Comparison of ENCODE assay signal across 8 mouse cellular contexts in genomic region chr16:4624481-4625110, GRCm38 (mm10). TPM values are rescaled to one million over a fixed set of nuclear protein-coding genes. Genes with fewer than 3 reads are reported as not detected.
DNase-seq lines count a peak whose midpoint lies in the region; ATAC-seq and TF ChIP-seq lines count a peak whose summit lies in the region.

Gene Pam16, minus strand, starts transcription at chr16:4624988.

- H3K36me3 ChIP-seq in forebrain, embryonic 16.5 days (ENCODE audit: control insufficient read depth, insufficient read depth), result peaks cover 3% of the 10 kb centered on the region; the same call in 1 of the 2 replicates
- H3K36me3 ChIP-seq in lung, embryonic 14.5 days (ENCODE audit: insufficient read depth), result 0 out of 2 replicates have a peak, but pooled peaks cover 7% of the 10 kb centered on the region
- H3K36me3 ChIP-seq in thymus, adult 2 months (ENCODE audit: control insufficient read depth, insufficient read depth, low read length), result peaks cover 10% of the 10 kb centered on the region; the same call in 1 of the 2 replicates

- no peaks in the 10 kb centered on the region for H3K9me3 ChIP-seq in forebrain, embryonic 16.5 days (ENCODE audit: control insufficient read depth, low read length)
- H3K9me3 ChIP-seq in lung, embryonic 14.5 days (ENCODE audit: low read depth, low read length), result no peaks in the 10 kb centered on the region

- ATAC-seq in forebrain, embryonic 16.5 days, result peak; percentile 91
- peak; percentile 87 for ATAC-seq in lung, embryonic 14.5 days (ENCODE audit: insufficient read depth)

- intact Hi-C loops in heart, postnatal 36 days (cut with DNase I), result no loop called here

- H3K4me2 ChIP-seq in forebrain, embryonic 16.5 days (ENCODE audit: low read length), result peak within 1 kb of the TSS; percentile 81
- peak within 1 kb of the TSS; percentile 80 for H3K4me2 ChIP-seq in lung, embryonic 14.5 days

- TF ChIP-seq POLR2A in olfactory bulb, adult 2 months (IDR thresholded peaks at IDR 0.05; ENCODE audit: insufficient read depth, low read depth, low read length), result peak; percentile 80
- 0 out of 2 replicates have a peak, but pooled peaks have one; percentile 14 for TF ChIP-seq POLR2A in thymus, adult 2 months (IDR thresholded peaks at IDR 0.05; ENCODE audit: control insufficient read depth, extremely low read depth, insufficient read depth, low read length, poor library complexity)

- H3K4me3 ChIP-seq in forebrain, embryonic 16.5 days (replicated peaks; ENCODE audit: low read length), result peak within 1 kb of the TSS; percentile 58
- H3K4me3 ChIP-seq in layer of hippocampus, adult 2 months, result peak within 1 kb of the TSS; percentile 87
- peak within 1 kb of the TSS; percentile 77 for H3K4me3 ChIP-seq in lung, embryonic 14.5 days (ENCODE audit: low read depth, low read length)
- peak within 1 kb of the TSS; percentile 59 for H3K4me3 ChIP-seq in olfactory bulb, adult 2 months (ENCODE audit: insufficient read depth, low read depth, low read length)
- peak within 1 kb of the TSS; percentile 92 for H3K4me3 ChIP-seq in thymus, adult 2 months (ENCODE audit: control insufficient read depth, insufficient read depth, low read length)

- peak within 1 kb of the TSS; percentile 79 for H3K9ac ChIP-seq in forebrain, embryonic 16.5 days (replicated peaks; ENCODE audit: low read depth, low read length)
- peak within 1 kb of the TSS; percentile 85 for H3K9ac ChIP-seq in lung, embryonic 14.5 days

- peak; percentile 93 for DNase-seq in ES-CJ7 (ENCODE audit: low read depth, low spot score)
- DNase-seq in cerebellum, adult 11 months, result peak; percentile 90
- DNase-seq in heart, postnatal 36 days, result peak; percentile 90 to 93
- peak; percentile 89 to 93 for DNase-seq in layer of hippocampus, adult 2 months (ENCODE audit: low spot score in 2 of 2)
- DNase-seq in lung, embryonic 14.5 days, result peak; percentile 98
- DNase-seq in thymus, adult 2 months, result peak; percentile 89

- TF ChIP-seq CTCF in layer of hippocampus, adult 2 months (conservative IDR thresholded peaks at IDR 0.05), result no peak
- TF ChIP-seq CTCF in lung, embryonic 14.5 days (IDR thresholded peaks at IDR 0.05; ENCODE audit: low read depth), result no peak
- no peak for TF ChIP-seq CTCF in olfactory bulb, adult 2 months (IDR thresholded peaks at IDR 0.05; ENCODE audit: insufficient read depth, low read depth, low read length)
- no peak for TF ChIP-seq CTCF in thymus, adult 2 months (IDR thresholded peaks at IDR 0.05; ENCODE audit: borderline replicate concordance, control insufficient read depth, extremely low read depth, insufficient read depth, low read length, poor library complexity)

- peaks cover 17% of the 10 kb centered on the region for H3K4me1 ChIP-seq in forebrain, embryonic 16.5 days (replicated peaks; ENCODE audit: control insufficient read depth, insufficient read depth, low read length)
- H3K4me1 ChIP-seq in lung, embryonic 14.5 days (ENCODE audit: insufficient read depth), result peaks cover 14% of the 10 kb centered on the region; the same call in 1 of the 2 replicates
- peaks cover 2% of the 10 kb centered on the region; the same call in 1 of the 2 replicates for H3K4me1 ChIP-seq in olfactory bulb, adult 2 months (ENCODE audit: control insufficient read depth, insufficient read depth, low read length)
- peaks cover 15% of the 10 kb centered on the region for H3K4me1 ChIP-seq in thymus, adult 2 months (replicated peaks; ENCODE audit: control insufficient read depth, insufficient read depth, low read length)

- WGBS in forebrain, embryonic 16.5 days, result under 1% methylated on average over 56 of the region's 56 CpGs
- WGBS in lung, embryonic 14.5 days, result under 1% methylated on average over 53 of the region's 56 CpGs
- WGBS in olfactory bulb, adult 2 months, result under 1% methylated on average over 56 of the region's 56 CpGs
- WGBS in thymus, adult 2 months, result under 1% methylated on average over 56 of the region's 56 CpGs

- H3K27me3 ChIP-seq in forebrain, embryonic 16.5 days (replicated peaks; ENCODE audit: control insufficient read depth, insufficient read depth, low read length), result no peaks in the 10 kb centered on the region
- H3K27me3 ChIP-seq in lung, embryonic 14.5 days (ENCODE audit: insufficient read depth, low read length), result no peaks in the 10 kb centered on the region
- no peaks in the 10 kb centered on the region for H3K27me3 ChIP-seq in thymus, adult 2 months (ENCODE audit: control insufficient read depth, insufficient read depth, low read length)

- peak within 1 kb of the TSS; percentile 57 for H3K27ac ChIP-seq in forebrain, embryonic 16.5 days (ENCODE audit: low read length)
- H3K27ac ChIP-seq in layer of hippocampus, adult 2 months, result peak within 1 kb of the TSS; percentile 92
- peak within 1 kb of the TSS; percentile 81 for H3K27ac ChIP-seq in lung, embryonic 14.5 days (ENCODE audit: low read depth)
- H3K27ac ChIP-seq in olfactory bulb, adult 2 months (ENCODE audit: insufficient read depth, low read depth, low read length), result peak within 1 kb of the TSS; percentile 41
- H3K27ac ChIP-seq in thymus, adult 2 months (ENCODE audit: control insufficient read depth, insufficient read depth, low read length), result peak within 1 kb of the TSS; percentile 12

RNA-seq across cellular contexts. Expression of gene Pam16, which starts in this region (rescaled TPM):
- polyA plus RNA-seq in forebrain, embryonic 16.5 days (2015; fragmentation: Nextera tagmentation; extraction: Ambion mirVana), result 132 and 157 TPM in 2 replicates
- total RNA-seq in heart, postnatal 36 days (2021), result 100 to 1,000 TPM; 134 to 150 TPM
- total RNA-seq in layer of hippocampus, adult 2 months (2021), result 10 to 100 TPM; 72.3 to 75.2 TPM
- polyA plus RNA-seq in lung, embryonic 14.5 days (2014; fragmentation: Nextera tagmentation; extraction: Ambion mirVana), result 81.9 and 86.3 TPM in 2 replicates
- not detected in 2 replicates for polyA plus RNA-seq in olfactory bulb, adult 2 months (2012; ENCODE audit: insufficient read depth, insufficient read length, low replicate concordance, missing spikeins)
- polyA plus RNA-seq in thymus, adult 2 months (2012; rRNA removed), result 35.7 and 40.4 TPM in 2 replicates

Comparison
In these comparisons a context has a peak if more than half of its experiments do, and no peak if none do; other contexts are left out.
1. Peak in every context shown above with its lines: DNase-seq, ATAC-seq, H3K4me3 ChIP-seq and H3K27ac ChIP-seq.
2. RNA of gene Pam16 (polyA plus RNA-seq): 132 to 157 TPM in forebrain, embryonic 16.5 days, 81.9 to 86.3 TPM in lung, embryonic 14.5 days and 35.7 to 40.4 TPM in thymus, adult 2 months; not detected in olfactory bulb, adult 2 months; every median in the first group is over 10 times any median in the second.
3. H3K27ac ChIP-seq: peak in every context shown above with its lines; median percentile 92 in layer of hippocampus, adult 2 months; 81 in lung, embryonic 14.5 days; 57 in forebrain, embryonic 16.5 days; 41 in olfactory bulb, adult 2 months; 12 in thymus, adult 2 months.